Mouse (Mus musculus) liver (tissue): Measurements from ENCODE around the gene Fbxw26.
"Not testable (repeated sequence)": the region's sequence is repeated elsewhere in the genome, so short reads cannot be mapped to it uniquely, and the experiment has no call there.

Source experiments
- DNase-seq: peaks from one replicate; pipeline ENCODE4 v3.0.0-alpha.2; 2020; ENCODE audit warnings: mixed read lengths

Gene Fbxw26

GRCm38 (mm10) chr9:109745989-109746388, at the start of gene Fbxw26:
Fbxw26 (minus strand) TSS chr9:109746089.
- DNase-seq, result not testable (repeated sequence)

DNA sequence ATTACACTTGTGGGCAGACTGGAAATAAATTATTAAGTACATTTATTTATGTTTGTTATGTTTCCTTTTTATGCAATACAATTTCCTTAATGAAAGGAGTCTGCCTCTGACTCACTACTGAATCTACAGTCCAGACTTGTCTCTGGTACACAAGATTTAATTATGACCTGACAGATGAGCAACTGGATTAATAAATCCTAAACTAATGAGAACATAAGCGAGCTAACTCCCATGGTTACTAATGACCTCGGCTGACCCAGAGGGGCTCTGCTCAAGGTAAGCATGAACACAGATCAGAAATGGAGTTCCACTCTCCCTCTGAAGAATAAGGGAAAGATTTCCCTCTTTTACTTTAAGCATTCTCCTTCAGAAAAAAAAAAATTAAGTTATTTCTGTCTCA, 49.3 kb upstream of the Fbxw26 start:
- no peak for DNase-seq

DNA sequence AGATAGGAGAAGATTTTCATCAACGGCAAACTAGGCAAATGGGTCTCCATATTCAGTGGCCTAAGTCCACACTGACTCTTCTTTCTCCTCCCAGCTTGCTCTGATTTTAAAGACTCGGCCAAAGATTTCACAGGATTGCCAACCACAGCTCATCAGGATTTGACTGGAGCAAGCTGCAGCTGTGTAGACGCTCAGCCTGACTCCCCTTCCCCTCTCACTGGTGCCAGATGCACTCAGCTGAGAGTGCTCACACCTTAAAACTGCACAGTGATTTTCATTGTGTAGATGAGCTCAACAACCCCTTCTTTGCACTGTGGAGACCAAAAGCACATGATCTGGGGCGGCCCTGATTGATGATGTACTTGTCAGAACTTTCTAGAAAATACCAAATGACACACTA, 44.7 kb upstream of the Fbxw26 start, which contains the start of gene Fbxw27:
TSS of gene Fbxw27 (minus strand) at position 101 of the 400 bp plus-strand sequence.
- not testable (repeated sequence) for DNase-seq

DNA sequence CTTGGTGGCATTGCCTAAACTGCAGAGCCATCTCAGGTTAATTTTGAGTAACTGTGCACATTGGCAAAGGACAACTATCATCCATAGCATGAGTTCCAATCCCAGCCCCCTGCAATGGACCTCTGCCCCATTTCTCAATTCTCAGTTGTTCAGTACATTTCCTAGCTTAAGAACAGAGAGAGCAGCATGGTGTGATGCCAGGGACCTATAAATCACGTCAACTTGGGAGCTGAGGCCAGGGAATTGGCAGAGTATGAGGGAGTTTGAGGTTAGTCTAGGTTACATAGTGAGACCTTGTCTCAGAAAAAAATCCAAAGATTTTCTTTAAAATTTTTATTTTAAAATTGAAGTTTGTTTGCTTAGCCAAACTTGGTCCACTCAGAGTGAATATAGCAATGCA, 21.0 kb upstream of the Fbxw26 start:
- not testable (repeated sequence) for DNase-seq

DNA sequence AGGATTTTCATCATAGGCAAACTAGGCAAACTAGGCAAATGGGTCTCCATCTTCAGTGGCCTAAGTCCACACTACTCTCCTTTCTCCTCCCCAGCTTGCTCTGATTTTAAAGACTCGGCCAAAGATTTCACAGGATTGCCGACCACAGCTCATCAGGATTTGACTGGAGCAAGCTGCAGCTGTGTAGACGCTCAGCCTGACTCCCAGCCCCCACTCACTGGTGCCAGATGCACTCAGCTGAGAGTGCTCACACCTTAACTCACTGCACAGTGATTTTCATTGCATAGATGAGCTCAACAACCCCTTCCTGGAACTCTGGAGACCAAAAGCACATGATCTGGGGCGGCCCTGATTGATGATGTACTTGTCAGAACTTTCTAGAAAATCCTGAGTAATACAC, 43.3 kb downstream of the Fbxw26 start, which contains the start of gene Fbxw18:
TSS of gene Fbxw18 (minus strand) at position 101 of the 400 bp plus-strand sequence.
- not testable (repeated sequence) for DNase-seq

DNA sequence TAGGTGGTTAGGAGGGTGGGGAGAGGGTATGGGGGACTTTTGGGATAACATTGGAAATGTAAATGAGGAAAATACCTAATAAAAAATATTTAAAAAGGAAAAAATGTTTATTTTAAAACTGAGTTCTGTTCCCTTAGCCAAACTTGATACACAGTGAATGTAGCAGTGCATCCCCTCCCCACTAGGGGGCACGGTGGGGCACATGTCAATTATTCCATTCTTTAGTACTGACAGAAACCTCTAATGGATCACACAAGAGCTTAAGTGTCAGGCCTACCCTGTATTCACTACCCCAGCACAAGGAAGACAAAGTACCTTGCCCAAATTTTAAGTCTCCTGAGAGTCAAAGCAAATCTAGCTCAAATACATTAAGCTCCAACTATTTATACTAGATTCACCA, 60.6 kb downstream of the Fbxw26 start:
- peak; percentile 31 for DNase-seq
